Mouse (Mus musculus): ENCODE measurements around the gene A2ml1. TPM values are rescaled to one million over a fixed set of nuclear protein-coding genes. Genes with fewer than 3 reads are reported as not detected.

Gene A2ml1
- polyA plus RNA-seq, 1 experiment from 2014 or later: 4.8 TPM

- WGBS: 62% methylated on average over 13 of the region's 13 CpGs
- no peak overlapping the region for H3K27ac ChIP-seq (replicated peaks; ENCODE audit: low read depth, low read length)
- H3K36me3 ChIP-seq (ENCODE audit: control insufficient read depth, insufficient read depth, low read length): no peaks in the 10 kb centered on the region
- no peaks in the 10 kb centered on the region for H3K27me3 ChIP-seq (replicated peaks; ENCODE audit: control insufficient read depth, insufficient read depth, low read length)
- DNase-seq (ENCODE audit: low spot score) (peak; percentile 42), ATAC-seq (ENCODE audit: low read depth) (peak; percentile 33; the same call in 1 of the 2 replicates)
- no peaks in the 10 kb centered on the region for H3K9me3 ChIP-seq (ENCODE audit: control insufficient read depth, low read length)
- H3K9ac ChIP-seq (ENCODE audit: low read depth, low read length): no peak overlapping the region
- H3K4me3 ChIP-seq (ENCODE audit: low read depth, low read length): no peak overlapping the region
- no peaks in the 10 kb centered on the region for H3K4me1 ChIP-seq (ENCODE audit: control insufficient read depth, insufficient read depth, low read length)
- H3K4me2 ChIP-seq (ENCODE audit: low read depth, low read length): no peak overlapping the region
These were observed 38.2 kb downstream of the A2ml1 start for GRCm38 (mm10) chr6:128543226-128543625.

GRCm38 (mm10) chr6:128535250-128535649 is 46.2 kb downstream of the A2ml1 start:
- no peak overlapping the region for H3K9ac ChIP-seq (ENCODE audit: low read depth, low read length)
- WGBS: 86% methylated on average over 2 of the region's 2 CpGs
- no peaks in the 10 kb centered on the region for H3K9me3 ChIP-seq (ENCODE audit: control insufficient read depth, low read length)
- no peak overlapping the region for H3K4me2 ChIP-seq (ENCODE audit: low read depth, low read length)
- DNase-seq (ENCODE audit: low spot score) (no peak), ATAC-seq (ENCODE audit: low read depth) (no peak)
- H3K27ac ChIP-seq (replicated peaks; ENCODE audit: low read depth, low read length): no peak overlapping the region
- no peaks in the 10 kb centered on the region for H3K27me3 ChIP-seq (replicated peaks; ENCODE audit: control insufficient read depth, insufficient read depth, low read length)
- no peak overlapping the region for H3K4me3 ChIP-seq (ENCODE audit: low read depth, low read length)
- no peaks in the 10 kb centered on the region for H3K36me3 ChIP-seq (ENCODE audit: control insufficient read depth, insufficient read depth, low read length)
- no peaks in the 10 kb centered on the region for H3K4me1 ChIP-seq (ENCODE audit: control insufficient read depth, insufficient read depth, low read length)

- Histone ChIP-seq H3K4me2 (ENCODE audit: low read depth, low read length) (no peak overlapping the region), H3K4me1 (ENCODE audit: control insufficient read depth, insufficient read depth, low read length) (no peaks in the 10 kb centered on the region), H3K27ac (replicated peaks; ENCODE audit: low read depth, low read length) (no peak overlapping the region), H3K9me3 (ENCODE audit: control insufficient read depth, low read length) (no peaks in the 10 kb centered on the region), H3K27me3 (replicated peaks; ENCODE audit: control insufficient read depth, insufficient read depth, low read length) (no peaks in the 10 kb centered on the region), H3K36me3 (ENCODE audit: control insufficient read depth, insufficient read depth, low read length) (no peaks in the 10 kb centered on the region), H3K9ac (ENCODE audit: low read depth, low read length) (no peak overlapping the region), H3K4me3 (ENCODE audit: low read depth, low read length) (no peak overlapping the region)
- 83% methylated on average over 6 of the region's 6 CpGs for WGBS
- DNase-seq (ENCODE audit: low spot score): no peak
- ATAC-seq (ENCODE audit: low read depth): no peak
These were observed 48.1 kb downstream of the A2ml1 start for GRCm38 (mm10) chr6:128533296-128533695.

- Histone ChIP-seq H3K27ac (replicated peaks; ENCODE audit: low read depth, low read length) (no peak overlapping the region), H3K9me3 (ENCODE audit: control insufficient read depth, low read length) (no peaks in the 10 kb centered on the region), H3K4me1 (ENCODE audit: control insufficient read depth, insufficient read depth, low read length) (no peaks in the 10 kb centered on the region), H3K9ac (ENCODE audit: low read depth, low read length) (no peak overlapping the region), H3K4me3 (ENCODE audit: low read depth, low read length) (no peak overlapping the region), H3K27me3 (replicated peaks; ENCODE audit: control insufficient read depth, insufficient read depth, low read length) (no peaks in the 10 kb centered on the region), H3K4me2 (ENCODE audit: low read depth, low read length) (no peak overlapping the region), H3K36me3 (ENCODE audit: control insufficient read depth, insufficient read depth, low read length) (no peaks in the 10 kb centered on the region)
- 89% methylated on average over 9 of the region's 9 CpGs for WGBS
- no peak for ATAC-seq (ENCODE audit: low read depth)
- no peak for DNase-seq (ENCODE audit: low spot score)
These were observed 48.7 kb downstream of the A2ml1 start for GRCm38 (mm10) chr6:128532701-128533100.

- Histone ChIP-seq H3K4me1 (ENCODE audit: control insufficient read depth, insufficient read depth, low read length) (no peaks in the 10 kb centered on the region), H3K4me2 (ENCODE audit: low read depth, low read length) (no peak overlapping the region), H3K9me3 (ENCODE audit: control insufficient read depth, low read length) (no peaks in the 10 kb centered on the region), H3K36me3 (ENCODE audit: control insufficient read depth, insufficient read depth, low read length) (no peaks in the 10 kb centered on the region), H3K27me3 (replicated peaks; ENCODE audit: control insufficient read depth, insufficient read depth, low read length) (no peaks in the 10 kb centered on the region), H3K27ac (replicated peaks; ENCODE audit: low read depth, low read length) (no peak overlapping the region), H3K9ac (ENCODE audit: low read depth, low read length) (no peak overlapping the region), H3K4me3 (ENCODE audit: low read depth, low read length) (no peak overlapping the region)
- 58% methylated on average over 4 of the region's 4 CpGs for WGBS
- DNase-seq (ENCODE audit: low spot score) (peak; percentile 8), ATAC-seq (ENCODE audit: low read depth) (no peak)
These were observed 52.9 kb downstream of the A2ml1 start for GRCm38 (mm10) chr6:128528491-128528890.

DNA sequence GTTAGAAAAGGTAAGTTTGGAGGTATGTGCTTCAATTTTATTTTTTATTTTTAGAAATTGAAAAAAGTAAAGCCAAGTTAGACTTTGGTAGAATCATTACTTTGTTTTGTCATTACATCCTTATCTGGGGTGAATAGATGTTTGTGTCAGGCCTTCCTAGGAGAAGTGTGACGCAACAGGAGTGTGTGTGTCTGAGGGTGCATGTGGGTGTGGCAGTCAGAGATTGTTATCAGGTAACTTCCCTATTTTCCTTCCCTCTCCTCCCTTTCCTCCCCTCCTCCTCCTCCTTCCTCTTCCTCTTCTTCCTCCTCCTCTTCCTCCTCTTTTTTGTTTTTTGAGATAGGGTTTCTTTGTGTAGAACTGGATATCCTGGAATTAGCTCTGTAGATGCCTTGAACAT is 54.3 kb downstream of the A2ml1 start:
- no peak overlapping the region for H3K27ac ChIP-seq (replicated peaks; ENCODE audit: low read depth, low read length)
- H3K4me2 ChIP-seq (ENCODE audit: low read depth, low read length): no peak overlapping the region
- DNase-seq (ENCODE audit: low spot score): no peak
- H3K4me1 ChIP-seq (ENCODE audit: control insufficient read depth, insufficient read depth, low read length): no peaks in the 10 kb centered on the region
- no peaks in the 10 kb centered on the region for H3K36me3 ChIP-seq (ENCODE audit: control insufficient read depth, insufficient read depth, low read length)
- no peak overlapping the region for H3K4me3 ChIP-seq (ENCODE audit: low read depth, low read length)
- ATAC-seq (ENCODE audit: low read depth): no peak
- WGBS: 81% methylated on average over 1 of the region's 1 CpGs
- H3K9me3 ChIP-seq (ENCODE audit: control insufficient read depth, low read length): no peaks in the 10 kb centered on the region
- no peak overlapping the region for H3K9ac ChIP-seq (ENCODE audit: low read depth, low read length)
- no peaks in the 10 kb centered on the region for H3K27me3 ChIP-seq (replicated peaks; ENCODE audit: control insufficient read depth, insufficient read depth, low read length)

DNA sequence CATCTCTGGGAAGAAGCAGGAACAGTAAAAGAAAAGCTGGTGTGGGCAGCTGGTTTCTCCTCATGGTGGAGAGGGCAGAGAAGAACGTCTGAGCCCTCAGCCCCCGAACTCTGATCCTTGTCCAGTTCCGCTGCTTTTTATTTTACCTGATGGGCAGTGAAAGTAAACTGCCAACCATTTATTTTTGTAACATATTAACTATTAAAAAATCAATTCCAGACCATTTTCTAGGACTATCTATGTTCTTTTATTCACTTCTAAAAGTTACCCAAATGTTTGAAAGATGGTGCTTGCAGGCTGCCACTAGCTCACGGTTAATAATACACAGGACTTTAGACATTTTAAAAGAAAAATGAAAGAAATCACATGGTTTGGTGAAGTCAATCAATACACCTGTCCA is 54.8 kb downstream of the A2ml1 start, which contains the start of gene Pzp:
Gene Pzp, minus strand, starts transcription at position 120 of the 400 bp plus-strand sequence.
- H3K27me3 ChIP-seq (replicated peaks; ENCODE audit: control insufficient read depth, insufficient read depth, low read length): no peaks in the 10 kb centered on the region
- H3K4me3 ChIP-seq (ENCODE audit: low read depth, low read length): no peak within 1 kb of the TSS
- H3K4me2 ChIP-seq (ENCODE audit: low read depth, low read length): no peak within 1 kb of the TSS
- no peak for DNase-seq (ENCODE audit: low spot score)
- H3K4me1 ChIP-seq (ENCODE audit: control insufficient read depth, insufficient read depth, low read length): no peaks in the 10 kb centered on the region
- no peak within 1 kb of the TSS for H3K9ac ChIP-seq (ENCODE audit: low read depth, low read length)
- no peak for ATAC-seq (ENCODE audit: low read depth)
- no peaks in the 10 kb centered on the region for H3K9me3 ChIP-seq (ENCODE audit: control insufficient read depth, low read length)
- H3K36me3 ChIP-seq (ENCODE audit: control insufficient read depth, insufficient read depth, low read length): no peaks in the 10 kb centered on the region
- WGBS: 84% methylated on average over 4 of the region's 4 CpGs
- H3K27ac ChIP-seq (replicated peaks; ENCODE audit: low read depth, low read length): no peak within 1 kb of the TSS

- no peak overlapping the region for H3K9ac ChIP-seq (ENCODE audit: low read depth, low read length)
- H3K9me3 ChIP-seq (ENCODE audit: control insufficient read depth, low read length): no peaks in the 10 kb centered on the region
- H3K4me1 ChIP-seq (ENCODE audit: control insufficient read depth, insufficient read depth, low read length): no peaks in the 10 kb centered on the region
- H3K27ac ChIP-seq (replicated peaks; ENCODE audit: low read depth, low read length): no peak overlapping the region
- ATAC-seq (ENCODE audit: low read depth): no peak
- H3K4me2 ChIP-seq (ENCODE audit: low read depth, low read length): no peak overlapping the region
- WGBS: 85% methylated on average over 4 of the region's 4 CpGs
- H3K27me3 ChIP-seq (replicated peaks; ENCODE audit: control insufficient read depth, insufficient read depth, low read length): no peaks in the 10 kb centered on the region
- DNase-seq (ENCODE audit: low spot score): no peak
- no peak overlapping the region for H3K4me3 ChIP-seq (ENCODE audit: low read depth, low read length)
- H3K36me3 ChIP-seq (ENCODE audit: control insufficient read depth, insufficient read depth, low read length): no peaks in the 10 kb centered on the region
These were observed 55.6 kb downstream of the A2ml1 start for GRCm38 (mm10) chr6:128525801-128526200.

GRCm38 (mm10) chr6:128523360-128523759 is 58.0 kb downstream of the A2ml1 start:
- Histone ChIP-seq H3K36me3 (ENCODE audit: control insufficient read depth, insufficient read depth, low read length) (no peaks in the 10 kb centered on the region), H3K27me3 (replicated peaks; ENCODE audit: control insufficient read depth, insufficient read depth, low read length) (no peaks in the 10 kb centered on the region), H3K9ac (ENCODE audit: low read depth, low read length) (no peak overlapping the region), H3K4me3 (ENCODE audit: low read depth, low read length) (no peak overlapping the region), H3K4me2 (ENCODE audit: low read depth, low read length) (no peak overlapping the region), H3K27ac (replicated peaks; ENCODE audit: low read depth, low read length) (no peak overlapping the region), H3K9me3 (ENCODE audit: control insufficient read depth, low read length) (no peaks in the 10 kb centered on the region), H3K4me1 (ENCODE audit: control insufficient read depth, insufficient read depth, low read length) (no peaks in the 10 kb centered on the region)
- DNase-seq (ENCODE audit: low spot score) (no peak), ATAC-seq (ENCODE audit: low read depth) (no peak)
- WGBS: 82% methylated on average over 3 of the region's 3 CpGs
